Mouse (Mus musculus) embryonic fibroblast, embryonic 13.5 days (primary cell): ENCODE data around the gene Ube2cbp. TPM values are rescaled to one million over a fixed set of nuclear protein-coding genes. Genes with fewer than 3 reads are reported as not detected.

Experiments used
- H3K27ac ChIP-seq: 2 replicates; pipeline ENCODE4 v1.5.1; 2012; ENCODE audit warnings: low read length, control low read depth, inconsistent platforms; ENCODE audit not compliant: insufficient read depth
- H3K4me1 ChIP-seq: 2 replicates; pipeline ENCODE4 v1.6.1; 2011; ENCODE audit warnings: low read length; ENCODE audit not compliant: control insufficient read depth, insufficient read depth
- H3K4me3 ChIP-seq: 2 replicates; pipeline ENCODE4 v1.5.1; 2011; ENCODE audit warnings: mild to moderate bottlenecking, control low read depth, low read length; ENCODE audit not compliant: insufficient read depth
- CTCF ChIP-seq: IDR thresholded peaks from 2 replicates; pipeline ENCODE4 v1.5.1; 2011; ENCODE audit warnings: mild to moderate bottlenecking, control low read depth, low read length, moderate library complexity, borderline replicate concordance; ENCODE audit not compliant: insufficient read depth
- POLR2A ChIP-seq: IDR thresholded peaks from 2 replicates; pipeline ENCODE4 v1.6.1; 2011; ENCODE audit warnings: low read depth, mild to moderate bottlenecking, control low read depth, low read length, moderate library complexity
- polyA plus RNA-seq: library from polyadenylated mRNA; stranded (reverse); fragments of >200 nt; gene quantifications from 2 replicates; pipeline ENCODE4 v1.2.4, GENCODE M21; 2011; ENCODE audit warnings: low read depth; ENCODE audit not compliant: missing spikeins, insufficient read length

The Ube2cbp gene
- polyA plus RNA-seq, result 1.1 and 1.8 TPM in 2 replicates

- Histone ChIP-seq H3K4me3 (peak within 1 kb of the TSS; percentile 48), H3K4me1 (0 out of 2 replicates have a peak, but pooled peaks cover 2% of the 10 kb centered on the region), H3K27ac (no peak within 1 kb of the TSS)
- TF ChIP-seq POLR2A (peak; percentile 40; the same call in 1 of the 2 replicates), CTCF (peak; percentile 58; the same call in 1 of the 2 replicates)
Observed at GRCm38 (mm10) chr9:86464151-86465105, at the start of gene Ube2cbp. TSS of gene Ube2cbp (minus strand) at chr9:86464950.

GRCm38 (mm10) chr9:86514390-86514789 lies 49.6 kb upstream of the Ube2cbp start:
- TF ChIP-seq POLR2A (no peak), CTCF (no peak)
- Histone ChIP-seq H3K4me3 (no peak overlapping the region), H3K4me1 (no peaks in the 10 kb centered on the region), H3K27ac (no peak overlapping the region)

GRCm38 (mm10) chr9:86513733-86514132 lies 49.0 kb upstream of the Ube2cbp start:
- no peaks in the 10 kb centered on the region for H3K4me1 ChIP-seq
- no peak for TF ChIP-seq POLR2A
- TF ChIP-seq CTCF, result no peak
- no peak overlapping the region for H3K27ac ChIP-seq
- no peak overlapping the region for H3K4me3 ChIP-seq

GRCm38 (mm10) chr9:86507437-86507836 lies 42.7 kb upstream of the Ube2cbp start:
- Histone ChIP-seq H3K4me3 (no peak overlapping the region), H3K27ac (no peak overlapping the region), H3K4me1 (no peaks in the 10 kb centered on the region)
- TF ChIP-seq CTCF (no peak), POLR2A (no peak)

- Histone ChIP-seq H3K4me3 (no peak overlapping the region), H3K27ac (no peak overlapping the region), H3K4me1 (no peaks in the 10 kb centered on the region)
- TF ChIP-seq POLR2A (no peak), CTCF (no peak)
Observed at GRCm38 (mm10) chr9:86499083-86499482, 34.3 kb upstream of the Ube2cbp start.

- H3K27ac ChIP-seq, result no peak overlapping the region
- H3K4me1 ChIP-seq, result no peaks in the 10 kb centered on the region
- TF ChIP-seq POLR2A (no peak), CTCF (no peak)
- H3K4me3 ChIP-seq, result no peak overlapping the region
Observed at GRCm38 (mm10) chr9:86496261-86496660, 31.5 kb upstream of the Ube2cbp start.

GRCm38 (mm10) chr9:86491740-86492139 lies 27.0 kb upstream of the Ube2cbp start:
- Histone ChIP-seq H3K27ac (no peak overlapping the region), H3K4me1 (no peaks in the 10 kb centered on the region), H3K4me3 (no peak overlapping the region)
- TF ChIP-seq CTCF (no peak), POLR2A (no peak)

- Histone ChIP-seq H3K4me3 (no peak overlapping the region), H3K4me1 (no peaks in the 10 kb centered on the region), H3K27ac (no peak overlapping the region)
- TF ChIP-seq POLR2A, result no peak
- TF ChIP-seq CTCF, result no peak
Observed at GRCm38 (mm10) chr9:86482236-86482635, 17.5 kb upstream of the Ube2cbp start.

GRCm38 (mm10) chr9:86478414-86479093 lies 13.8 kb upstream of the Ube2cbp start:
- no peak overlapping the region for H3K27ac ChIP-seq
- H3K4me3 ChIP-seq, result no peak overlapping the region
- no peak for TF ChIP-seq CTCF
- no peak for TF ChIP-seq POLR2A
- H3K4me1 ChIP-seq, result no peaks in the 10 kb centered on the region
